Mouse (Mus musculus) gastrocnemius, adult 18-20 months (tissue): ENCODE measurements around the gene Zfp277. TPM values are rescaled to one million over a fixed set of nuclear protein-coding genes. Genes with fewer than 3 reads are reported as not detected.

Experiments used
- DNase-seq: peaks from one replicate; pipeline ENCODE4 v3.0.0; 2021; ENCODE audit warnings: low spot score
- total RNA-seq, 2 experiments: library from RNA; stranded (reverse); gene quantifications; 2 replicates each; pipeline ENCODE4 v1.2.3; 2021

Zfp277 gene
- total RNA-seq, 2 experiments from 2014 or later: 8.0 to 9.1 TPM

DNA sequence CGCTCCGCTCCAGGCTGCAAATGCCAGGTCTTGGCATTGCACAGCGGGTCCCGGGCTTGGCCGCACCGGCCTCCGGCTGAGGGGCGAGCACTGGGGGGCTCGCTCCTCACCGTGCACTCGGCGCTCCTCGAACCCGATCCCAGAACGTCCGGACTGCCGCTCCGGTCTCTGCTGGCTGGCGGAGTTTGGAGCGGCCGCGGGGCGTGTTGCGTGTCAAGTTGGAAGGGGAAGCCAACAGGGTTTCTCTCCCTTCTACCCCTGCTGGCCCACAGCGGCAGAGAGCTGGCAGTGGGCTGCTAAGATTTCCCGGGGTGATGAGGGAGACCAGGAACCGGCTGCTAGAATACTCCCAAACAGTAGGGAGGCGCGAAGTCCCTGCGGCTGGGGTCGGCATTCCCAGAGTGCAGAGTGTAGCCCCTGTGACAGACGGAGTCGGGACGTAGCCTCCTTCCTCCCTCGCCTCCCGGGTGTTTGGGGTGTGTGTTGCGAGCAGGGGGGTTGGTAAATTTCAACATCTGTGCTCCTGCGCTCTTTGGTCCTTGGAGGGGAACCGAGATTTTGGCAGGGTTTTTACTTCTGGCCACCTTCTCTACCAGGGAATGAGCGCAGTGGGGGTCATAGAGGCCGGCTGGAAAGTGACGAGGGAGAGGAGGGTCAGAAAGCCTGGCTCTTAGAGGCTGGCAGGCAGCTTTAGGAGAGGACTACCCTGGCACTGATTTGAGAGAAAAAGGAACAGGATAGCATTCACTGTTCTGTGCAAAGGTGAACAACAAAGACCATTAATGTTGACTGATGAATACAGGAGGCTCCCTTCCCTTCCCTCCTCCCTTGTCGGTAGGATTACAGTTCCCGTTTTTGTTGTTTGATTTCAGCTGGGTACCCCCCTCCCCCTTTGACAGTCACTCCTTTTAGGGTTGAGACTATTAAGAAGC is 1.0 kb upstream of the Zfp277 start:
- peak; percentile 38 for DNase-seq

DNA sequence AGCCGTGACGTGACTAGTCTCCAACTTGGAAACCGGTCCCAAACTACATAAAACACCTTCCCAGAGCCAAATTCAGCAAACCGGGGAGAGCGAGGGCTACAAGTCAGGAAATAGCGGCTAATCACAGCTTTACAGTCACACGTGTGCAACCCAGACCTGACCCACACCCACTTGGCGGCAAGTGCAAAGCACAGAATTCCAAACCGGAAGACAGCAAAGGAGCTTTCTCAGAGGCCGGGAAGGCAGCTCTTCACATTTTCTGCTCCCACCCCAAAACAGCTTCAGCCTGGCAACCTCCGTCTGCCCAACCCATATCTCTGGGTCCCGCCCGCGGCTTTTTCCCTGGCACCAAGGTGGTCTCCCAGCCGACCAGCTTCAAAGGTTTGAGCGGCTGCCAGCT is 496 bp downstream of the Zfp277 start:
- DNase-seq: no peak

DNA sequence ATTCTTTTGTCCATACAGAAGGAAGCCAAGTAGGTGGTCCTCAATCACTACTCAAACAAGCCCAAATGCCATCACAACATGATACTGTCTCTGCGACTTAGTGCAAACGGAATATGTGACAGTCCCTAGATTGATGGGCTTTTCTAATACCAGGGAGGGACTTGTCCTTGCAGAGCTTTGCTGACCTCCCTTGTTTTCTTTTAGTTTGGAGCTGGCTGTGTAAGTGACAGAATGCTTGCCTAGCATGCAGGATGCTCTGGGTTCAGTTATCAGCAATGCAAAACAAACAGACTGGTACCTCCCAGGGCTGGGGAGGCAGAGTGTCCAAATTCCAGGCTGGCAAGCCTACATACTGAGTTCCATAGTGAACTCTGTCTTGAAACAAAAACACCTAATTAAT is 7.7 kb downstream of the Zfp277 start:
- no peak for DNase-seq

DNA sequence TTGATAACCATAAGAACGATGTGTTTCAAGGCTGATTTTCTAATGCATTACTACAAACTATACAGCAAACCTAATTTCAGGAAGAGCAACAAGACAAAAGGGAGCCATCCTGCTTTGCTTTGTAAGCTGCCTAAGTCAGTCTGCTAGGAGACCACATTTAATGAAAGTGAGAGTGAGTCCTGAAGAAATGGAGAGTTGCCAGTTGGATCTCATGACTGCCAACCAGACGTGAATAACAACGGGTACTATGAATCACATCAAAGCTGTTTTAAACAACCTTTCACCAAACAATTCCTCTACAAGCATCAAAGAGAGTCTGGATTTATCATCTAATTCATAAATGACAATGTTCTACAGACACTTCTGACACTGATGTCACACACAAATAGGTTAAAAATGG is 11.6 kb downstream of the Zfp277 start:
- DNase-seq: no peak

DNA sequence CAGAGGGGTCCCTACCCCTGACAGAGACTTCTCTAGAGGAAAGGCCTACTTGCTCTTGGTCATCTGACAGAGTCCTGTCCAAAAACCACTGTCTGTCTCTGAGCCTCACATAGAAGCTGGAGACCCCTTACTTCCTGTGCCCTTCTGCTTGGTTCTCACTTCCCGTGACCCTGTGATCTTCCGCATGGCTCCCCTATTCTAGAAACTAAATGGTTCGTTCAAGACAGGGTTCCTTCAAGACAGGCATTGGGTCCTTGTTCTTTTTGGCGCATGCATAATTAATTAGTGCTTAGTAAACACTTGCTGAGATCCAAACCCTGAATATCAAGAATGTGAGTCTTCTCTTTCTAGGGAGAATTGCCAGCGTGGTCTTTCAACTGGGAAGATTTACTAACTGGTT is 14.6 kb downstream of the Zfp277 start:
- DNase-seq: no peak

DNA sequence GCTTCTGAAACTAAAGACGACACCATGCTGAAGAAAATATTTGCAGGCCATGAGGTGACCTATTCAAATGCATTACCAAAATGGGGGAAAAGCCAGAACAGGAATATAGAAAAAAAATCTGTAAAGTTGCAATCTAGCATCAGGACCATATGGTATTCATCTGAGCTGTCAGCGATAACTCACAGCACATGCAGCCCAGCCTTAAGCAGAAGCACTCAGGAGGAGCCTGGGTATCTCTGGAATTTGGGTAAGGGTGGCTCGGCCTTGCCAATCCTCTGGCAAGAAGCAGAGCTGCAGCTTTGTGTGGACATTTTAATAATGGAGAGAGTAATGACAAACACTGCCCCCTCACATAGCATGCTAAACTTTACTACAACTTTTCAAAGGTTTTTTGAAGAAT is 15.7 kb downstream of the Zfp277 start:
- no peak for DNase-seq

DNA sequence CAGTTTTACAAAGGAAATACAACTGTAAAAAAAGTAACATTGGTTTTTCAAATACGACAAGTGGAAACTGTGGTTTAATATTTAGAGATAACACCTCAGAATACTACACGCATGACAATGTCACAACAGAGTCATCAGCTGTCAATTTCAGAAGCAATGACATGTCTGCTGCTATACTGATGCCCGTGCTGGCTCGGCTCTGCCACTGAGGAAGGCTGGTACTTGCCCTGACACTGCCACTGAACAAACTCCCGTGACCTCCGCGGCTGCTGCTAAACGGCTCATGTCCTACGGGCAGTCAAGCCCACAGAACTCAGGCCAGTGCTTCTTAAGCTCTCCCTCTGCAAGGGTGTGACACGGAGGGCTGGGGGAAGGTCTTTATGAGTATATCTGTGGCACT is 18.1 kb downstream of the Zfp277 start:
- DNase-seq: no peak

DNA sequence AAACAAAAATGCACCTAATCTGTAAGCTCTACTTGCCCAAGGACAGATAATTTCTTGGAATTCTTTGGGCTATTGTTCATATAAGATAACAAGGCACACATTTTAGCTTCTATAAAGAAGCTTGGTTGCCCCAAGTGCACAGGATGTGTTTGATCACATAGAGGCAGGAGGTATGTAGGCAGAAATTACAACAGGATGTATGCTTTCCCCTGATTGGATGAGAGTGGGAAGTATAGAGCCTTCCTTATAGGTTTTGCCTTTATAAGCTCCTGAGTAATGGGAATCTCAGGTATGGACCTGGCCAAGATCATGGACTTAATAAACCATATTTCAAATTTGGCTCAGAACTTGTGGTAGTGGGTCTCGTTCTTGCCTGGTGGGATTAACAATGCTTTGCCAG is 20.7 kb downstream of the Zfp277 start:
- no peak for DNase-seq

DNA sequence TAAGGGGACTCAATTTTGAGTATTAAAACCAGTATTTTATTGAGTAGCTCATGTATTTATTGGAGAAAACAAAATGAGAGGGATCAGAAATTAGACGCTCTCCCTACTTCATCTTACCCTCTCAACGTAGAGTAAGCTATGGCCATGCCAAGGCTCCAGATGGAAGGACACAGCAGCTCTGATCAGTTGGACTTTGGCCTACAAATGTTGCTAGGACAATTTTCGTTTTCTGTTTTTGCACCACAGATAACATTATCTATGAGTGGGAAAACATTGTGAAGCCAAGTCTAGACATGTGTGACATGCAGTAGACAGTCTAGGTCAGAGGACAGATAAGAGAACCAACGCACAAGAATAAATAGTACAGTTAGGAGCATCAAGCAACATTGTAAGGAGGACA is 28.4 kb downstream of the Zfp277 start:
- DNase-seq: no peak

DNA sequence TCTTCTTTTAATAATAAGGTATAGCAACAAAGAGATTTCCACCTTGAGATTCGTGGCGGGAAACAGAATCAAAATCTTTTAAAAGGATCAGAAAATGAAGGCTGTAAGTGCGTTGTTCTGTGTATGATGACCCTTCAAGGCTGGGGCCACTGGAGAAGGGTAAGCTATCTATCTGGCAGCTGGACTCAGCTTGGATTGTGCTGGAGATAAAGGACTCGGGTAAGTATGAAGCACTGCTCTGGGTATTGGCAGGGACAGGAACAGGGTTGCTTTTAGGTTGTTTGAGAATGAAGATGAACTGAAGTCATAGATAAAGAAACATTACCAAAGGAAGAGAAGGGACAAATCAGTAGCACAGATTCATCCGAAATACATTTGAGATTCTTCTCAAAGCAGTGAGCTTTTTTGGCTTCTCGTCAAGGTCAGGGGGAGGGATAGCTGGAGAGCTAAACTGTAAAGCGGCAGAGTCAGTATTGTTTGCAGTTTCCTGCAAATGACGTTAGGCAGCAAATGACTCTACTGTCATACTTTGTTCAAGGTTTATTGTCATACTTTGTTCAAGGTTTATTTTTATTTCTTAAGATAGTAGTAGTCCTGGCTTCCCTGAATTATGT is 30.3 kb downstream of the Zfp277 start:
- no peak for DNase-seq

DNA sequence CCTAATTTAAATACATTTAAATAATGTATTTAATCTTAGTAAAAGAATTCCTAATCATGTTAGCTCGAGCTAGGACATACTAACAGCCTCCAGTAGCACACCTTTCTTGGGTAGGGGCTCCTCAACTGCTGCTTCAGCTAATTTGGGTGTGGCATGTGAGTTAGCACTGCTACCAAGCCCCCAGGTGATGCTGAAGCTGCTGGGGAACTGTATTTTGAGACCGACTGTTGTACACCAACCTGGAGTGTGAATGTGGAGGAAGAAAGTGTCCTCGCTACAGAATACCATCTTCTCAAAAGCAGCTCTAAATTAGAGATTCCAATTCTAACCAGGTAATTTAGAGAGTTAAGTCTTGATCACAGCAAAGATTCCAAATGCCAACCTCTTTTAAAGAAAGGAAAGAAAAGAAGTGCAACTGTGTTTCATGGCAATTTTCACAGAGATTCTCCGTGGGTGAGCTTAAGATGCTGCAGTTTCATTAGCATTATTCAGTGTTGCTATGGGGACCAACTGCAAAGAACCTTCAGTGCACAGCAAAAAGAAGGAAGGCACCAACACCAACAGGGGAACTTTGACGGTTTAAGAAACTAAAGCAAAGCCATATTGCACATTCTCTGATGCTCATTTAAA is 30.9 kb downstream of the Zfp277 start:
- DNase-seq: no peak

DNA sequence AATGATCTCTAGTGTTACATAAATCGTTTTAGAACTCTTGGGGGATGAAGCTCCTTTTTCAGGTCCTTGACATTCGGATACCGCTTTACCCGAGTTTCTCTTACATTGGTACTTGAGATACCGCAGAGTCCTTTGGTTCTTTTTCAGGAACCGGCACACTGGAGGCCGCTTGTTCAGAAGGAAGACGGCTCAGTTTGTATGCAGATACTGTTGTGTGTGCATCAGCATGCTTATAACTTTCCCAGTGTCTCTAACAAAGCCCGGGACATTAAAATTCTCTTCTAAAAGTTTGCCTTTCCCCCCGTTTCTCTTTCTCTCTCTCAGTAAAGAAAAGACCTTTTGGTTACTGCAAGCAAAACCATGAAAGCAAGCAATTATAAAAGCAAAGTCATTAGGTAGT is 45.9 kb downstream of the Zfp277 start:
- no peak for DNase-seq

DNA sequence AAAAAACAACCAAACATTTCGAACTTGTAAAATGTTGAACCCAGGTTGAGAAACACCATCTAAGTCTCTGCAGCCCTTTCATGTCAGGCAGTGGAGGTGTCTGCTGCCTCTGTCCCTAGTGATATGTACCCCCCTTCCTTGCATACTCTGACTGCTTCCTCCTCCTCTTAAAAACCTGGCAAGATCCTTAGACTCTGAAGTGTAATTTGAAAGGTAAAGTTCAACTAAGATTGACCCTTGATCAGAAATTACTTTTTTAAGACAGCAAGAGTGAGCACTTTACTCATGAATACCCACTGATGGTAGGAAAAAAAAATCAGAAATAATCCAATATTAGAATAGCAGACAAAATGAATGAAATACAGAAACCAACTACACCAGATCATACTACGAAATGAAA is 46.3 kb downstream of the Zfp277 start:
- DNase-seq: no peak

DNA sequence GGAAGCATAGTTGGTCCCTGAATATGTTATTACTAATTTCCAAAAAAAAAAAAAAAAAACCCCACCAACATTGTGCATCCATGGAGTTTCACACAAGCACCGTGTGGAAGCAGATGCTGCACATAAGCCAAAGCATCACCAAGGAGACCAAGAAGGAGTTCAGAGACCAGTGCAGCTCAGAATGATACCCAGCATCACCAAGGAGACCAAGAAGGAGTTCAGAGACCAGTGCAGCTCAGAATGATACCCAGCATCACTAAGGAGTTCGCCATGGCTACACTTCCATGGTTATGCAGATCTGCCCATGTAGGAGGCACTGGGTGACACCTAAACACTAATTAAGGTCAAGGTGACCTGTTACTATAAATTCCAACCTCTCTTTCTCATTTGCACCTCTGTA is 46.8 kb downstream of the Zfp277 start:
- no peak for DNase-seq

DNA sequence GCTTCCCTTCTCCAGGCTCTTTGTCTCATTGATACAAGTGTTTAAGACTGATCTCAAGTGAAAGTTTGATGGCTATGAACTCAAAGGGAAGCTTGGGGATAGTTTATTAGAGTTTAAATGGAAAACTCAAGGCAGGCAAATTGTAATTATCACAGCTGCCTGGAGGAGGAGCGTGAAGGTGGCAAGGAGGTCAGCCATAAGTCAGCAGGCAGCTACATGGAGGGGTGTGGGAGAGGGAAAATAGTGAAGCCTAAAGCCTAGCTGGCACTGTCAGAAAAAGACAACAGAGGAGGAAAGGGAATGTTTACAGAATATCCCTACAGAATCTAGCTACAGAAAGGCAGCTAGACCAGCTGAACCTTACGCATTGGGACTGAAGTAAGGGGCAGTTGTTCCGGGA is 52.8 kb downstream of the Zfp277 start:
- DNase-seq: no peak

DNA sequence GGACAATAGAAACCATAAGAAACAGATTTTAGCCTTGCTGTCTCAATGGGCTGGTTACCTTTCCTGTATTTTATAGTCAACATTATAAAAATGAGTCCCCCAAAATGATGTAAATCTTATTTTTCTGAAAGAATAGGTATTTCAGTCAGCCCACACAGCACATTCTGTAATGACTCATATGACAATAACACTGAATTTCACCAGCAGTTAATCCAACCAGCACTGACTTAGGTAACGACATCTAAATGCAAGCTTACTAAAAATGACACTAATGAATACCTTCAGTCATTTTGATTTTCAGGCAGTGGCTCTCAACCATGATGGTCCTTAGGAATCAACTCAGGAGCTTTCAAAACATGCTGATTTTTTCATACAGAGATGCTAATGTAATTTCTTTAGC is 54.4 kb downstream of the Zfp277 start:
- DNase-seq: no peak

DNA sequence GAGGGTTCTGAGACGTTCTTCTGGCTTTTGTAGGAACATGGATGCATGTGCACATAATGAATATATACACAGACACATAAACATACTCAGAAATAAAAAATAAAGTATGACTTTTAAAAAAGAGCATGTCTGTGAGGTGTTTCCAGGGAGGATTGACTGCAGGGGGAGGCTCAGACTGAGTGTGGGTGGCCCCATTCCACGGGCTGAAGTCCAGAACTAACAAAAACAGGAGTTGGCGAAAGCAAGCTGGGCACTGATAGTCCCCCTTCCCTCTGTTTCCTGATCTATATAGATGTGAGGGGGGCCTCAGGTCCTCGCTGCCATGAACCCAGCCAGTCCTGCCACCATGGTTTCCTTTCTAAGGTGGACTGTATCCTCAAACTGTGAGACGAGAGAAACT is 57.9 kb downstream of the Zfp277 start:
- no peak for DNase-seq

DNA sequence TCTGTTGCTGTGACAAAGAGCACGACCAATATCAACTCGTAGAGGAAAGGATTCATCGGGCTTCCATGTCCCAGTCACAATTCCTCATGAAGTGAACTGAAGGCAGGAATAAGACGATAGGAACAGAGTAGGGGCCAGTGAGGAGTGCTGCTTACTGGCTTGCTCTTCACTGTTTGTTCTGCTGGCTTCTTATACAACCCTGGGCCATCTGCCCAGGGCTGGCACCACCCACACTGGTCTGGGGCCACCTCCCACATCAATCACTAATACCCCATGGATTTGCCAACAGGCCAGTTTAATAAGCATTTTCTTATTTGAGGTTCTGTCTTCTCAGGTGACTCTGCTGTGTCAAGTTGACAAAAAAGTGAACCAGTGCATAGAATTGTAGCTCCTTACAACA is 60.4 kb downstream of the Zfp277 start:
- DNase-seq: no peak

DNA sequence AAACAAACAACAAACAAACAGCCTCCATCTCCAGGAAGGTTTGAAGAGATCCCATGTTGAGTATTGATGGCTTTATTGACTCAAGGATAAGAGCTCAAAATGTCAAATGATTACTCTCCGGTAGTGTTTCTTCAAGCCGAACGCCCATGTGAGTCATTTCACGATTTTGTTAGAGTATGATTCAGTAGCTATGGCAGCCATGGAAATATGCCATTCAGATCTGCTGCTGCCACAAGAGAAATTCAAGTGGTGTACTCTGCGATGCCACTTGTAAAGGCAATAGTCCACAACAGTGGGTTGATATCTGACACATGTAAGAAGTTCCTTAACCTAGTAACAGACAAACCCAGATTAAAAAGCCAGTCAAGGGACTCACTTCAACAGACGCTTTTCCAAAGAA is 62.0 kb downstream of the Zfp277 start:
- no peak for DNase-seq

DNA sequence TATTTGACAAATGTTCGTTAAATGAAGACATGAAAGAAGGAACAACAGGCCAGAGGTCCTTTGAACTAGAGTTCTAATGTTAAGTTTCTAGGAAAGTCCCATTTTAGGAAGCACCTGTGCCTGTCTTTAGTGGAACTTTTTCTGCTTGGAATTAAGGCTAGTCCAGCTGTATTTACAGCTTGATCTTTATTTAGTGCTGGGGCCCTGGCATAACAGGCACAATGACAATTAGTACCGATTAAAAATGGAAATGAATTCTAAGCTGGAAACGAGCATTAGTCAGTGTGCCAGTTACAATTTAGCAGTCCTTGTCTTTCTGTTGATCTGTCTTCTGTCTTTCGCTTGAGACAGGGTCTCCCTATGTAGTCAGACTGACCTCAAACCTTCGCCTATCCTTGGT is 63.2 kb downstream of the Zfp277 start:
- no peak for DNase-seq

DNA sequence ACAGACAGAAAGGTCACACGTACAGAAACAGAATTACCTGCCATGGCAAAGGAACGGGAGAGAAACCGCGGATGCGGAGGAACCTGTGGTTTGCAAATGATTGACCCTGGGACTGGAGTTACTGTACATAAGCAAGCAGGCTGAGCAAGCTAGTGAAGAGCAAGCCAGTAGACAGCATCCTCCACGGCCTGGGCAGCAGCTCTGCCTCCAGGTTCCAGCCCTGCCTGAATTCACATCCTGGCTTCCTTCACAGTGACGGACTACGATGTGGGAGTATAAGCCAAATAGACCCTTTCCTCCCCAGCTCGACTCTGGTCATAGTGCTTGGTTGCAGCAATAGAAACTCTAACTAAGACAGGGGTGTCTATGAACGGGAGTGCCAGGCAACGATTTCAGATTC is 63.9 kb downstream of the Zfp277 start:
- DNase-seq: no peak

DNA sequence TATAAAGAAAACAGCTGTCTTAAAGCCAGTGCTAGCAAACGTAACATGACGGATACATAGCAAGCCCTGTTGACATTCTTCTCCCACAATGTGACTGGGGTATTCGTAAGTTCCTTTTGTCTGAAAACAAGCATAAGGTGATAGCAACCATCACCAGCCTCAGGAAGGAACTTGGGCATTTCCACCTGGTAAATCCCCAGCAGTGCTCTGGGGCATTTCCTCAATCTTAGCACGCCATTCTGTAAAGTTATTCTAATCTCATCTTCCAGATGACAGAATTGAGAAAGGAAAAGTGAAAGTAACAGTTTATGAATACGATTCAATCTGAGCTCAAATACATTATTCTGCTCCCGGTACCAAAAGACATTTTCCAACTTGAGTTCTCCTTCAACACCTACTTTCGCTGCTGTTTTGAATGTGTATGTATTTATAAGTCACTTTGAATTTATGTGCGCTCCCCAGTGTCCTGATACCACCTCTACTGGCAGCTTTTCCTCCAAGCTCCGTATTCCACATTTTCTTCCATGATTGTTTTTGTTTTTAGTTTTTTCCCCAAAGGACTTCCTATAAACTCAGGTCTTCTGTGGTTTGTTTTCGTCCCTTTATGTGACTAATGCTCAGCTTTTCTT is 64.4 kb downstream of the Zfp277 start:
- no peak for DNase-seq
